Mouse (Mus musculus): ENCODE measurements around the gene Fbxw9. TPM values are rescaled to one million over a fixed set of nuclear protein-coding genes. Genes with fewer than 3 reads are reported as not detected.

The Fbxw9 gene
- polyA plus RNA-seq, 1 experiment from 2014 or later = 35.2 TPM

DNA sequence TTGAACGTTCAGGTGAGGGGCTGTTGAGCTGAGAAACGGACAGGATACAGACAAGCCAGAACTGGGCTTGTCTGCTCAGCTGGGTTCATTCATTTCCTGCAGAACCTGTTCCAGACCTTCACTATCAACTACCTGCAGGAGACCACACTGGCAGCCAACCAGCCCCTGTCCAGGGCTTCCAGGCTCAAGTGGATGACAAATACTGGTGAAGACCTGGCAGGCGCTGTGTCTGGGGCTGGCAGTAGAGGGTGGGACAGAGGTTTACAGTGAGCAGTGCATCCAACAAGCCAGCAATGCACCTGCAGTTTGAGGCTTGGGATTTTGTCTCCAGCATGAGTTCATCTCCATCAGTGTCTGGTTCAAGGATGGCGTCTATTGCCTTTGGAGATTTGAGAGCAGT, 37.0 kb downstream of the Fbxw9 start:
- H3K4me3 ChIP-seq (replicated peaks; ENCODE audit: low read depth, low read length) = no peak overlapping the region
- DNase-seq (ENCODE audit: low spot score) (no peak), ATAC-seq (replicated peaks; ENCODE audit: low FRiP score, low read depth) (no peak)
- no peak overlapping the region for H3K4me2 ChIP-seq (ENCODE audit: low read length)
- H3K27me3 ChIP-seq (ENCODE audit: insufficient read depth, low read length) = no peaks in the 10 kb centered on the region
- WGBS = 88% methylated on average over 4 of the region's 4 CpGs
- H3K27ac ChIP-seq = no peak overlapping the region
- H3K9me3 ChIP-seq (replicated peaks; ENCODE audit: low read length) = no peaks in the 10 kb centered on the region
- H3K36me3 ChIP-seq (ENCODE audit: insufficient read depth, low read length) = peaks cover 40% of the 10 kb centered on the region
- H3K4me1 ChIP-seq (replicated peaks; ENCODE audit: insufficient read depth, low read length) = no peaks in the 10 kb centered on the region
- H3K9ac ChIP-seq (ENCODE audit: low read depth, low read length) = no peak overlapping the region
- TF ChIP-seq CTCF (IDR thresholded peaks at IDR 0.05; ENCODE audit: low read depth) = no peak

DNA sequence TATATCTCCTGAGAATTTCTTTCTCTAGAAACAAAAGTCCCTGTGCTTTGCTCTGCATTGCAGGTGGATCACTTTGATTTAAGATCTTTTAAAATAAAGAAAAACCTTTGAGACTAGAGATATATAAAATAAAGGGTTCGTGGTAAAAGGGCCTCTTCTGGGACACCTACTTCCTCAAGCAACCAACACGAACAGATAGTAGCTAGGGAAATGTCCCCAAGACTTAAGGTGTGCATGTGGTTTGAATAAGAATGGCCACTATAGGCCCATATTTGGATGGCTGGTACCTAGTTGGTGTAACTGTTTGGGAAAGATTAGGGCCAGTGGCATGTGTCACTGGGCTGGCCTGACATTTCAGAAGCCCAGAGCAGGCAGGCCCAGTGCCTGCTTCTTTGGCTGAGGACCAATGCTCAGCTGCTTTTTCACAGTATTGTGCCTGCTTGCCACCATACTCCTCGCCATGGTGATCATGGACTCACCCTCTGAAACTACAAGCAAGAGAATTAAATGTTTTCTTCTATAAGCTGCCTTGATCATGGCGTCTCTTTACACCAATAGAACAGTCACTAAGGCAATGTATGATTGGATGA, 40.3 kb downstream of the Fbxw9 start:
- DNase-seq (ENCODE audit: low spot score) = no peak
- WGBS = 89% methylated on average over 4 of the region's 4 CpGs
- Histone ChIP-seq H3K27me3 (ENCODE audit: insufficient read depth, low read length) (no peaks in the 10 kb centered on the region), H3K9ac (ENCODE audit: low read depth, low read length) (no peak overlapping the region), H3K4me1 (replicated peaks; ENCODE audit: insufficient read depth, low read length) (no peaks in the 10 kb centered on the region), H3K36me3 (ENCODE audit: insufficient read depth, low read length) (peaks cover 26% of the 10 kb centered on the region), H3K27ac (no peak overlapping the region), H3K4me2 (ENCODE audit: low read length) (no peak overlapping the region), H3K4me3 (replicated peaks; ENCODE audit: low read depth, low read length) (no peak overlapping the region), H3K9me3 (replicated peaks; ENCODE audit: low read length) (no peaks in the 10 kb centered on the region)
- ATAC-seq (replicated peaks; ENCODE audit: low FRiP score, low read depth) = no peak
- TF ChIP-seq CTCF (IDR thresholded peaks at IDR 0.05; ENCODE audit: low read depth) = no peak

DNA sequence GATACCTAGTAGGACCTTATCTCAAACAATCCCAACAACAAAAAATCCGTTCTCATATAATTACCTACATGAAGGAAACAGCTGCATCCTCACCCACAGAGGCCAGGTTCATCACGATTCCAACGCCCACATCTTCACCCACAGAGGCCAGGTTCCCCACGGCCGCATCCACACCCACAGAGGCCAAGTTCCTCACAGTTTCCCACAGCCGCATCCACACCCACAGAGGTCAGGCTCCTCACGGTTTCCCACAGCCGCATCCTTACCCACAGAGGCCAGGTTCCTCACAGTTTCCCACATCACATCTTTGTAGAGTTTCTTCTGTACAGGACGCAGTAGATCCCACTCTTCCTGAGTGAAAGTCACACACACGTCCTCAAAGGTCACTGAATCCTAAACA, 53.4 kb downstream of the Fbxw9 start:
- WGBS = 95% methylated on average over 10 of the region's 10 CpGs
- no peak overlapping the region for H3K4me3 ChIP-seq (replicated peaks; ENCODE audit: low read depth, low read length)
- no peak for TF ChIP-seq CTCF (IDR thresholded peaks at IDR 0.05; ENCODE audit: low read depth)
- H3K4me2 ChIP-seq (ENCODE audit: low read length) = no peak overlapping the region
- DNase-seq (ENCODE audit: low spot score) = no peak
- no peak overlapping the region for H3K9ac ChIP-seq (ENCODE audit: low read depth, low read length)
- H3K27ac ChIP-seq = no peak overlapping the region
- no peak for ATAC-seq (replicated peaks; ENCODE audit: low FRiP score, low read depth)
- H3K9me3 ChIP-seq (replicated peaks; ENCODE audit: low read length) = no peaks in the 10 kb centered on the region
- peaks cover 19% of the 10 kb centered on the region for H3K36me3 ChIP-seq (ENCODE audit: insufficient read depth, low read length)
- no peaks in the 10 kb centered on the region for H3K27me3 ChIP-seq (ENCODE audit: insufficient read depth, low read length)
- no peaks in the 10 kb centered on the region for H3K4me1 ChIP-seq (replicated peaks; ENCODE audit: insufficient read depth, low read length)

GRCm38 (mm10) chr8:85115501-85115900, 55.6 kb downstream of the Fbxw9 start:
- Histone ChIP-seq H3K4me3 (replicated peaks; ENCODE audit: low read depth, low read length) (no peak overlapping the region), H3K9ac (ENCODE audit: low read depth, low read length) (no peak overlapping the region), H3K27me3 (ENCODE audit: insufficient read depth, low read length) (no peaks in the 10 kb centered on the region), H3K36me3 (ENCODE audit: insufficient read depth, low read length) (peaks cover 8% of the 10 kb centered on the region), H3K4me2 (ENCODE audit: low read length) (no peak overlapping the region), H3K4me1 (replicated peaks; ENCODE audit: insufficient read depth, low read length) (no peaks in the 10 kb centered on the region), H3K9me3 (replicated peaks; ENCODE audit: low read length) (no peaks in the 10 kb centered on the region), H3K27ac (no peak overlapping the region)
- 84% methylated on average over 4 of the region's 4 CpGs for WGBS
- ATAC-seq (replicated peaks; ENCODE audit: low FRiP score, low read depth) (no peak), DNase-seq (ENCODE audit: low spot score) (no peak)
- no peak for TF ChIP-seq CTCF (IDR thresholded peaks at IDR 0.05; ENCODE audit: low read depth)

Small RNA genes within 50 kb of the gene (microRNA-seq; reads per million reads assigned to microRNA genes)
- gene Gm23388 (not detected), gene Mir7070 (not detected)

Other genes with a start within 250 kb of the Fbxw9 start
- gene Dand5, start 237.2 kb upstream of the Fbxw9 start, polyA plus RNA-seq (2015; fragmentation: Nextera tagmentation; extraction: Ambion mirVana) = 7.0 and 7.4 TPM in 2 replicates
- gene Gadd45gip1, start 228.5 kb upstream of the Fbxw9 start, polyA plus RNA-seq (2015; fragmentation: Nextera tagmentation; extraction: Ambion mirVana) = 51.0 and 54.3 TPM in 2 replicates
- gene Rad23a, start 219.4 kb upstream of the Fbxw9 start, polyA plus RNA-seq (2015; fragmentation: Nextera tagmentation; extraction: Ambion mirVana) = 97.1 and 98.9 TPM in 2 replicates
- gene Calr, start 213.1 kb upstream of the Fbxw9 start, polyA plus RNA-seq (2015; fragmentation: Nextera tagmentation; extraction: Ambion mirVana) = 644 and 753 TPM in 2 replicates
- 68.2 and 74.7 TPM in 2 replicates for gene Farsa, start 203.1 kb upstream of the Fbxw9 start, polyA plus RNA-seq (2015; fragmentation: Nextera tagmentation; extraction: Ambion mirVana)
- gene Syce2, start 187.9 kb upstream of the Fbxw9 start, polyA plus RNA-seq (2015; fragmentation: Nextera tagmentation; extraction: Ambion mirVana) = 43.0 and 45.7 TPM in 2 replicates
- 59.2 and 67.6 TPM in 2 replicates for gene Gcdh, start 166.1 kb upstream of the Fbxw9 start, polyA plus RNA-seq (2015; fragmentation: Nextera tagmentation; extraction: Ambion mirVana)
- 1.1 and 1.8 TPM in 2 replicates for gene Klf1, start 158.1 kb upstream of the Fbxw9 start, polyA plus RNA-seq (2015; fragmentation: Nextera tagmentation; extraction: Ambion mirVana)
- 12.3 and 13.2 TPM in 2 replicates for gene Dnase2a, start 151.5 kb upstream of the Fbxw9 start, polyA plus RNA-seq (2015; fragmentation: Nextera tagmentation; extraction: Ambion mirVana)
- gene Mast1, start 122.7 kb upstream of the Fbxw9 start, polyA plus RNA-seq (2015; fragmentation: Nextera tagmentation; extraction: Ambion mirVana) = 0.04 and 0.08 TPM in 2 replicates
- 0.09 TPM in 1 of 2 replicates, not detected in the other for gene Rtbdn, start 113.1 kb upstream of the Fbxw9 start, polyA plus RNA-seq (2015; fragmentation: Nextera tagmentation; extraction: Ambion mirVana)
- not detected in 2 replicates for gene Gm49661, start 90.6 kb upstream of the Fbxw9 start, polyA plus RNA-seq (2015; fragmentation: Nextera tagmentation; extraction: Ambion mirVana)
- 729 and 747 TPM in 2 replicates for gene Prdx2, start 90.5 kb upstream of the Fbxw9 start, polyA plus RNA-seq (2015; fragmentation: Nextera tagmentation; extraction: Ambion mirVana)
- 101 and 103 TPM in 2 replicates for gene Rnaseh2a, start 90.3 kb upstream of the Fbxw9 start, polyA plus RNA-seq (2015; fragmentation: Nextera tagmentation; extraction: Ambion mirVana)
- gene Junb, start 81.3 kb upstream of the Fbxw9 start, polyA plus RNA-seq (2015; fragmentation: Nextera tagmentation; extraction: Ambion mirVana) = 22.7 and 27.7 TPM in 2 replicates
- gene Hook2, start 69.5 kb upstream of the Fbxw9 start, polyA plus RNA-seq (2015; fragmentation: Nextera tagmentation; extraction: Ambion mirVana) = 30.2 and 32.0 TPM in 2 replicates
- not detected in 2 replicates for gene Best2, start 45.5 kb upstream of the Fbxw9 start, polyA plus RNA-seq (2015; fragmentation: Nextera tagmentation; extraction: Ambion mirVana)
- 116 and 125 TPM in 2 replicates for gene Asna1, start 34.8 kb upstream of the Fbxw9 start, polyA plus RNA-seq (2015; fragmentation: Nextera tagmentation; extraction: Ambion mirVana)
- gene Trir, start 33.2 kb upstream of the Fbxw9 start, polyA plus RNA-seq (2015; fragmentation: Nextera tagmentation; extraction: Ambion mirVana) = 120 and 131 TPM in 2 replicates
- gene Tnpo2, start 23.1 kb upstream of the Fbxw9 start, polyA plus RNA-seq (2015; fragmentation: Nextera tagmentation; extraction: Ambion mirVana) = 19.0 and 19.4 TPM in 2 replicates
- not detected in 2 replicates for gene Gm5741, start 7.9 kb downstream of the Fbxw9 start, polyA plus RNA-seq (2015; fragmentation: Nextera tagmentation; extraction: Ambion mirVana)
- gene Dhps, start 11.7 kb downstream of the Fbxw9 start, polyA plus RNA-seq (2015; fragmentation: Nextera tagmentation; extraction: Ambion mirVana) = 55.7 and 59.7 TPM in 2 replicates
- gene Wdr83os, start 20.7 kb downstream of the Fbxw9 start, polyA plus RNA-seq (2015; fragmentation: Nextera tagmentation; extraction: Ambion mirVana) = 152 and 156 TPM in 2 replicates
- gene Wdr83, start 21.3 kb downstream of the Fbxw9 start, polyA plus RNA-seq (2015; fragmentation: Nextera tagmentation; extraction: Ambion mirVana) = 33.8 and 36.7 TPM in 2 replicates
- 40.1 and 42.3 TPM in 2 replicates for gene Man2b1, start 23.2 kb downstream of the Fbxw9 start, polyA plus RNA-seq (2015; fragmentation: Nextera tagmentation; extraction: Ambion mirVana)
- 1.4 and 2.0 TPM in 2 replicates for gene Zfp791, start 63.0 kb downstream of the Fbxw9 start, polyA plus RNA-seq (2015; fragmentation: Nextera tagmentation; extraction: Ambion mirVana)
- not detected in 2 replicates for gene Cks1brt, start 91.9 kb downstream of the Fbxw9 start, polyA plus RNA-seq (2015; fragmentation: Nextera tagmentation; extraction: Ambion mirVana)
- not detected in 2 replicates for gene Olfr371, start 165.9 kb downstream of the Fbxw9 start, polyA plus RNA-seq (2015; fragmentation: Nextera tagmentation; extraction: Ambion mirVana)
- 66.0 and 67.7 TPM in 2 replicates for gene Orc6, start 239.6 kb downstream of the Fbxw9 start, polyA plus RNA-seq (2015; fragmentation: Nextera tagmentation; extraction: Ambion mirVana)
- 128 and 137 TPM in 2 replicates for gene Vps35, start 239.7 kb downstream of the Fbxw9 start, polyA plus RNA-seq (2015; fragmentation: Nextera tagmentation; extraction: Ambion mirVana)